Mouse (Mus musculus): ENCODE data around the gene Mfrp. TPM values are rescaled to one million over a fixed set of nuclear protein-coding genes. Genes with fewer than 3 reads are reported as not detected.
A peak's percentile ranks its signal among the peaks of the same experiment; 100 is the strongest.

Gene Mfrp
- total and polyA plus RNA-seq, 3 experiments: 0.10 TPM; not detected in 2

DNA sequence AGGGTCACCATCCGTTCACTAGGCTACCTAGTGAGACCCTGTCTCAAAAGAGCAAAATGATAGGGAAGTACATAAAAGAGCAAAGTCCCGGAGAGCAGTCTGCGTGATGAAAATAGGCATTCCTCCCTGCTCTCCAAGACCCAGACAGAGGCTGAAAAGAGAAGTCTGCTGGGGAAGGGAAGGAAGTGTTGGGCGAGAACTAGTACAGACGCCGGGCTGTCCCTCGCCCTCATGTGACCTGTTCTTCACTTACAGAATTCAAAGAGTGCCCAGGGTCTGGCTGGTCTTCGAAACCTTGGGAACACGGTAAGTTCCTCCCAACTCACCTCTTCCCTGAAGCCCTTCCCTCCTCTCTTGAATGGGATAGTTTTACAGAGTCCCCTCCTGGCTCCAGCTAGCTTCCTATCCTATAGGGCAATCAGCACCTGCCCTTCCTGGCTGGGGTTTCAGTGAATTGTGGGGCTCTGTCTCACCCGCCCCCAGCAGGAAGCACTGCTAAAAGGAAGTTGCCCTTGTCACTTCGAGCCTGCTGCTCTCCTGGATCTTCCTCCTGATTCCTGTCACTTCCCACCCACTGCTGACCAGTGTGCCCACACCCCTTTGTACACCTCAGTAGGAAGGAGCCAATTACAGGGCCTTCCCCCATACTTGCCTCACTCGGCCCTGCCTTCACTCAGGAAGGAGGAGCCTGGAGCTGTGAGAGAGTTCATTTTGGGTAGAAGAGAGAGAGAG lies 12.5 kb upstream of the Mfrp start (continued):
- TF ChIP-seq BHLHE40 (IDR thresholded peaks at IDR 0.05; ENCODE audit: borderline replicate concordance, low read depth, low read length): no peak
- TF ChIP-seq MEF2A (IDR thresholded peaks at IDR 0.05; ENCODE audit: extremely low read depth, insufficient replicate concordance, low read depth, low read length, poor library complexity, severe bottlenecking): no peak
- no peak for TF ChIP-seq GATA1 (IDR thresholded peaks at IDR 0.05; ENCODE audit: low read depth, low read length)
- TF ChIP-seq MAX (IDR thresholded peaks at IDR 0.05; ENCODE audit: low read length): no peak
- peak; percentile 88 for TF ChIP-seq USF1 (IDR thresholded peaks at IDR 0.05; ENCODE audit: low read depth, low read length)
- no peak for TF ChIP-seq ZNF384 (IDR thresholded peaks at IDR 0.05; ENCODE audit: low read depth, low read length)
- TF ChIP-seq E2F4 (IDR thresholded peaks at IDR 0.05; ENCODE audit: borderline replicate concordance, low read depth, low read length): no peak
- TF ChIP-seq RCOR1 (IDR thresholded peaks at IDR 0.05; ENCODE audit: low read depth, low read length): no peak
- TF ChIP-seq ZC3H11A (IDR thresholded peaks at IDR 0.05; ENCODE audit: low read depth, low read length): no peak
- TF ChIP-seq ZKSCAN1 (IDR thresholded peaks at IDR 0.05; ENCODE audit: low read depth, low read length): no peak
- TF ChIP-seq NELFE (IDR thresholded peaks at IDR 0.05; ENCODE audit: low read depth, low read length): peak; percentile 41
- no peak; a peak in 1 of 4 replicates for TF ChIP-seq POLR2A (IDR thresholded peaks at IDR 0.05; ENCODE audit: control insufficient read depth in 1 of 2, insufficient read depth in 1 of 2, low read depth in 1 of 2, low read length in 2 of 2, poor library complexity in 1 of 2)
- TF ChIP-seq CTCF (IDR thresholded peaks at IDR 0.05 in 2 of 3, conservative IDR thresholded peaks at IDR 0.05 in 1 of 3; ENCODE audit: control insufficient read depth in 1 of 3, insufficient read depth in 1 of 3, low read depth in 2 of 3, low read length in 3 of 3, poor library complexity in 1 of 3, severe bottlenecking in 1 of 3): no peak
- TF ChIP-seq SIN3A (IDR thresholded peaks at IDR 0.05; ENCODE audit: low read length): peak; percentile 56; the same call in 1 of the 2 replicates

DNA sequence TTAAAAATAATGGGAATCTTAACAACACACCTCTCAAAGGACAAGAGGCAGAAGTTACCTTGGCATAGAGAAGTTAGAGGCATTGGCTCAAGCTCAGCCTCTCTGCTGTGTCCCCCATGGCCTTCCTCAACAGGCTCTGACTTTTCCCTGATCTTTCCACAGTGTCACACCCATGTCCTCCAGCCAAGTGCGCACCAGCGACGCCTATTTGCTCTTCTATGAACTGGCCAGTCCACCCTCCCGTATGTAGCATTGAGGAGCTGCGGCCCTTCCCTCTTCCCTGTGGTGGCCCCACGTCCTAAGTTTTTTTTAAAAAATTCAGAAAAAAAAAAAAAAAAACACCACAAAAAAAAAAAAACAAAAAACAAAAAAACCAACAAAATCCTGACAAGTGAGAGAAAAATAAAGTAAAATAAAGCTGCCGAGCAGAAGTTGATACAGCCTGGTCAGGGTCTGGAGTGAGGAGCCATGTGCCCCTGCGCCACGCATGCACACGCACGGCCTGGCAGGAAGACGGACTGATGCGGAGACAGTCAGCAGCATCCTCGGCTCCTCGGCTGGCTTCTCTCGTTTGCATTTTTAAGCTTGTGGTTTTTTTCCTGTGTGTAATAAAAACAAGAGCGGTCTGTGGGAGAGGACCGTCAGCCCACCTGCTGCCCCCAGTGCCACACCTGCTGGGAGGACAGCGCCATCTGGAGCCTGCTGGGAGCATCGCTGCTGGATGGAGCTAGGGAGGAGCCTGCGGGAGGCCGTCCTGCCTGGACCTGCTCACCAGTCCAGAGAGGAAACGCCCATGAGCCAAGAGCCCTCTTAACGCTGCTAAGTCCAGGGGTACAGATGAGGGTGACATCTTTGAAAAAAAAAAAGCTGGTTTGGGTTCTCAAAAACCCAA lies 7.7 kb upstream of the Mfrp start:
- H3K36me3 ChIP-seq (ENCODE audit: control insufficient read depth in 1 of 2, insufficient read depth in 2 of 2, low read length in 2 of 2): peaks cover 0 to 12% of the 10 kb centered on the region in 2 experiments; a peak in 2 of 4 replicates
- no peak overlapping the region for H3K9ac ChIP-seq (ENCODE audit: control insufficient read depth, low read depth, low read length, poor library complexity, severe bottlenecking)
- peaks cover 3 to 20% of the 10 kb centered on the region in 2 experiments for H3K4me1 ChIP-seq (ENCODE audit: control insufficient read depth in 1 of 2, insufficient read depth in 2 of 2, low read length in 2 of 2)
- H3K79me2 ChIP-seq (ENCODE audit: control insufficient read depth, insufficient read depth, low read length, poor library complexity): no peaks in the 10 kb centered on the region
- no peak overlapping the region for H3K4me3 ChIP-seq (ENCODE audit: control insufficient read depth in 1 of 2, insufficient read depth in 1 of 2, low read depth in 2 of 2, low read length in 2 of 2)
- no peaks in the 10 kb centered on the region for H3K9me3 ChIP-seq (replicated peaks; ENCODE audit: insufficient read depth, low read length)
- DNase-seq (ENCODE audit: low read depth, low spot score): peak; percentile 51
- no peak overlapping the region for H3K27ac ChIP-seq (ENCODE audit: control insufficient read depth, low read depth, low read length)
- TF ChIP-seq CTCF (IDR thresholded peaks at IDR 0.05 in 2 of 3, conservative IDR thresholded peaks at IDR 0.05 in 1 of 3; ENCODE audit: control insufficient read depth in 1 of 3, insufficient read depth in 1 of 3, low read depth in 2 of 3, low read length in 3 of 3, poor library complexity in 1 of 3, severe bottlenecking in 1 of 3): peak; percentile 60 to 88 (median 70); a peak in 5 of 6 replicates
- TF ChIP-seq ZC3H11A (IDR thresholded peaks at IDR 0.05; ENCODE audit: low read depth, low read length): 0 out of 2 replicates have a peak, but pooled peaks have one; percentile 22
- peak; percentile 32; the same call in 1 of the 2 replicates for TF ChIP-seq ZNF384 (IDR thresholded peaks at IDR 0.05; ENCODE audit: low read depth, low read length)
- peak; percentile 59 for TF ChIP-seq SMC3 (IDR thresholded peaks at IDR 0.05; ENCODE audit: low read depth, low read length)
- TF ChIP-seq RCOR1 (IDR thresholded peaks at IDR 0.05; ENCODE audit: low read depth, low read length): no peak
- peak; percentile 40 for TF ChIP-seq RAD21 (IDR thresholded peaks at IDR 0.05; ENCODE audit: low read depth, low read length)
- no peak for TF ChIP-seq GABPA (IDR thresholded peaks at IDR 0.05; ENCODE audit: low read depth, low read length)
- H3K27me3 ChIP-seq (ENCODE audit: control insufficient read depth in 1 of 2, insufficient read depth in 2 of 2, low read length in 2 of 2): no peaks in the 10 kb centered on the region
